Mouse (Mus musculus) testis, adult 2 months (tissue): ENCODE results near the gene Diaph3. TPM values are rescaled to one million over a fixed set of nuclear protein-coding genes. Genes with fewer than 3 reads are reported as not detected.

ENCODE experiments used
- H3K27ac ChIP-seq: fragments of 200-500 bp; 2 replicates; pipeline ENCODE4 v1.5.1; 2012; ENCODE audit warnings: low read depth, low read length; ENCODE audit not compliant: control insufficient read depth, insufficient read depth
- H3K27me3 ChIP-seq: fragments of 200-500 bp; 2 replicates; pipeline ENCODE4 v1.6.1; 2012; ENCODE audit warnings: mild to moderate bottlenecking, low read length, moderate library complexity; ENCODE audit not compliant: control insufficient read depth, insufficient read depth
- H3K36me3 ChIP-seq: fragments of 200-500 bp; 2 replicates; pipeline ENCODE4 v1.6.1; 2012; ENCODE audit warnings: mild to moderate bottlenecking, low read length; ENCODE audit not compliant: control insufficient read depth, insufficient read depth
- H3K4me1 ChIP-seq: fragments of 200-500 bp; 2 replicates; pipeline ENCODE4 v1.6.1; 2012; ENCODE audit warnings: low read length; ENCODE audit not compliant: control insufficient read depth, insufficient read depth
- H3K4me3 ChIP-seq: fragments of 200-500 bp; 2 replicates; pipeline ENCODE4 v1.5.1; 2012; ENCODE audit warnings: low read depth, mild to moderate bottlenecking, low read length, moderate library complexity, mixed read lengths; ENCODE audit not compliant: control insufficient read depth
- CTCF ChIP-seq: fragments of 200-500 bp; IDR thresholded peaks from 2 replicates; pipeline ENCODE4 v1.5.1; 2012; ENCODE audit warnings: low read depth, mild to moderate bottlenecking, inconsistent platforms, low read length, moderate library complexity; ENCODE audit not compliant: control insufficient read depth, insufficient read depth, insufficient replicate concordance
- POLR2A ChIP-seq: fragments of 200-500 bp; IDR thresholded peaks from 2 replicates; pipeline ENCODE4 v1.6.1; 2012; ENCODE audit warnings: low read depth, mild to moderate bottlenecking, inconsistent platforms, low read length, moderate library complexity; ENCODE audit not compliant: control insufficient read depth
- polyA plus RNA-seq: library from polyadenylated mRNA; depleted of rRNA; stranded (reverse); fragments of >200 nt; gene quantifications from 2 replicates; pipeline ENCODE4 v1.2.3, GENCODE M21; 2012

Gene Diaph3
- polyA plus RNA-seq, 1 experiment, result 13.0 TPM

DNA sequence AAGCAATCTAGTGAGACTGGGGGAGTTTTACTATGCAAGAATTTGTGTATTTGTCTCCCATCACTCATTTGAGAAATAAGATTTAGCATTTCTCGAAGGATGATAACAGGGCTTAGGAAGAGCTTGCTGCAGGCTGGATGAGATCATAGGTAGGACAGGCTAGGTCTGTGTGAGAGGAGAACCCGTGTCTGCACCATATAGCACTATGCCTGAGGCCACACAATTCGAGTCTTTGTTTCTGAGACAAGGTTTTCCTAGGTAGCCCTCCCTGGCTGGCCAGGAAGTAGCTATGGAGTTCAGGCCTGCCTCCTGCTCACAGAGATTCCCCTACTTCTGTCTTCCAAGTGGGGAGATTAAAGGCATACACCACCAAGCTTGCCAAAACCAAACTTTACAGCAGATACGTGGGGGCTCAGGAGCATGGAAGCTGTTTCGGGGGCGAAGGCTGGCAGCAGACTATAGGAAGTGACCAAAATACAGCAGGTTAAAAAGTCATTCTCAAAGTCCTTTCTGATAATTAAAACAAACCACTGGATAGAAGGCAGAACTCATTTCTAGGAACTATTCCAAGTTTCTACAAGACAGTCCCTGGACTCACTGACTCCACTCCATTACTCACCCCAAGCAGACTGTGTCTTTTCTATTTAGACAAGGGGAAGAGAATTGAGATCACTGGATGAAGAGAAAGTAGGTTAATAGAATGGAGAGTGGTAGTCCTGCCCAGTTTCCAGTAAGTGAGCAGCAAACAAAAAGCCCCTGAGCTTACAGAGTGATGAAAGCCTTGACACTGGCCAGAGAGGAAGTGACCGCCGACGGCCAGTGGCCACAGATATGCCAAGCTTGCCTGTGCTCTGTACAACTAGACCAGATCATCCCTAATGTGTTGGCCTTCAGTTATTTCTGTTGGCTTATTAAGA is 383.2 kb downstream of the Diaph3 start:
- no peak overlapping the region for H3K27ac ChIP-seq
- no peaks in the 10 kb centered on the region for H3K36me3 ChIP-seq
- TF ChIP-seq POLR2A, result no peak
- no peak for TF ChIP-seq CTCF
- no peak overlapping the region for H3K4me3 ChIP-seq
- no peaks in the 10 kb centered on the region for H3K27me3 ChIP-seq
- no peaks in the 10 kb centered on the region for H3K4me1 ChIP-seq

- H3K36me3 ChIP-seq, result no peaks in the 10 kb centered on the region
- H3K4me1 ChIP-seq, result no peaks in the 10 kb centered on the region
- H3K27ac ChIP-seq, result no peak overlapping the region
- TF ChIP-seq POLR2A (no peak), CTCF (no peak)
- H3K4me3 ChIP-seq, result no peak overlapping the region
- H3K27me3 ChIP-seq, result no peaks in the 10 kb centered on the region
Measured at GRCm38 (mm10) chr14:86757132-86757531, 383.9 kb downstream of the Diaph3 start.

DNA sequence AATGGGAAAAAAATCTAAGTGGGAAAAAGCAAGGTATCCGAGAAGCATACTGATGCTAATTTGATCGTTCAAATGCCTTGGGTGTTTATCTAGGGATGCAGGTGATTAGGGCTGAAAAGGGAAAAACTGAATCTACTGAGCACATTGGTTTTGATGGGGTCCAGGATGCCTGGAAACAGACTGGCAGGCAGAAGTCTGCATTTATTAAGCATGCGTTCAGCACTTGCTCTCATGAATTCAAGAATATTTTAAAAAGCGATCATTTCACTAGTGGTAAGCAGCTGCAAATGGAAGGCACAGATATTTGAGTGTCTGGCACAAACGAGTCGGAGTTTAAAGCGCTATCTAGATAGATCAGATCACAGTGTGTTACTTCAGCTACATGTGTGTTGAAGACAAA is 390.7 kb downstream of the Diaph3 start:
- Histone ChIP-seq H3K4me3 (no peak overlapping the region), H3K36me3 (no peaks in the 10 kb centered on the region), H3K27ac (no peak overlapping the region), H3K4me1 (no peaks in the 10 kb centered on the region), H3K27me3 (no peaks in the 10 kb centered on the region)
- TF ChIP-seq CTCF, result no peak
- no peak for TF ChIP-seq POLR2A

DNA sequence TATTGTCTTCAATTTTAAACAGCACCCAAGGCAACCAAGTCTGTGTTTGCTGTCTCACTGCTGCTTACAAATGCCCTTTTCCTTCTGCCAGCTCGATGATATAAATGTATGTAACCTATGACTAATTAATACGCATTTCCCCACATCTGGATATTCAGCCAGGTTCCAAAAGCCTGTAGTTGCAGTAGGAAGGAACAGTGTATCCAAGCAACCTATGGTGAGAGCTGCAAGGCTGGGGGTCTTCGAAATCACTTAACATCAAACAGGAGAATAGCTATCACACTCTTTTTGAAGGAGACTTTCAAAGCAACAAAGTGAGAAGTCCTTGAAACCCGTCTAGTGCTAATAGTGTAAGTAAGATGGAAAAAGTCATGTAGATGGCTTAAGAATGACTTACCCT is 391.6 kb downstream of the Diaph3 start:
- Histone ChIP-seq H3K27me3 (no peaks in the 10 kb centered on the region), H3K36me3 (no peaks in the 10 kb centered on the region), H3K27ac (no peak overlapping the region), H3K4me3 (no peak overlapping the region), H3K4me1 (no peaks in the 10 kb centered on the region)
- TF ChIP-seq POLR2A, result no peak

- no peak for TF ChIP-seq POLR2A
- TF ChIP-seq CTCF, result no peak
- no peaks in the 10 kb centered on the region for H3K36me3 ChIP-seq
- H3K27me3 ChIP-seq, result no peaks in the 10 kb centered on the region
- H3K27ac ChIP-seq, result no peak overlapping the region
- H3K4me3 ChIP-seq, result no peak overlapping the region
- H3K4me1 ChIP-seq, result no peaks in the 10 kb centered on the region
Measured at GRCm38 (mm10) chr14:86748876-86749275, 392.2 kb downstream of the Diaph3 start.

- Histone ChIP-seq H3K4me1 (no peaks in the 10 kb centered on the region), H3K27me3 (no peaks in the 10 kb centered on the region), H3K36me3 (no peaks in the 10 kb centered on the region), H3K27ac (no peak overlapping the region), H3K4me3 (no peak overlapping the region)
- TF ChIP-seq POLR2A, result no peak
- TF ChIP-seq CTCF, result no peak
Measured at GRCm38 (mm10) chr14:86744523-86744922, 396.5 kb downstream of the Diaph3 start.

- TF ChIP-seq CTCF (no peak), POLR2A (no peak)
- Histone ChIP-seq H3K4me1 (no peaks in the 10 kb centered on the region), H3K36me3 (no peaks in the 10 kb centered on the region), H3K27me3 (no peaks in the 10 kb centered on the region), H3K27ac (no peak overlapping the region), H3K4me3 (no peak overlapping the region)
Measured at GRCm38 (mm10) chr14:86741855-86742531, 399.0 kb downstream of the Diaph3 start.
